Mouse (Mus musculus) neural tube, embryonic 11.5 days (tissue): ENCODE data around the gene 1700011L22Rik. TPM values are rescaled to one million over a fixed set of nuclear protein-coding genes. Genes with fewer than 3 reads are reported as not detected.

Source experiments
- ATAC-seq: fragments of 200-750 bp; cut with Nextera tagmentation; 2 replicates; pipeline ENCODE4 v1.8.0; 2017; ENCODE audit warnings: moderate number of reproducible peaks, mild to moderate bottlenecking, moderate TSS enrichment, moderate library complexity; ENCODE audit not compliant: insufficient read depth, low FRiP score, low TSS enrichment
- DNase-seq: peaks from one replicate; pipeline ENCODE4 v3.0.0-alpha.2; 2015; ENCODE audit warnings: low spot score
- H3K27ac ChIP-seq: fragments of 300-500 bp; sonication (generic); 2 replicates; pipeline ENCODE4 v1.5.1; 2014; ENCODE audit warnings: low read depth, mild to moderate bottlenecking, low read length
- H3K27me3 ChIP-seq: fragments of 300-500 bp; sonication (generic); 2 replicates; pipeline ENCODE4 v1.6.1; 2014; ENCODE audit warnings: mild to moderate bottlenecking, low read length, mixed read lengths; ENCODE audit not compliant: control insufficient read depth, insufficient read depth
- H3K36me3 ChIP-seq: fragments of 300-500 bp; sonication (generic); 2 replicates; pipeline ENCODE4 v1.6.1; 2014; ENCODE audit warnings: mild to moderate bottlenecking, low read length, moderate library complexity, mixed read lengths; ENCODE audit not compliant: control insufficient read depth, insufficient read depth
- H3K4me1 ChIP-seq: fragments of 300-500 bp; sonication (generic); 2 replicates; pipeline ENCODE4 v1.6.1; 2014; ENCODE audit warnings: low read length, mixed read lengths; ENCODE audit not compliant: control insufficient read depth, insufficient read depth
- H3K4me2 ChIP-seq: fragments of 300-500 bp; sonication (generic); 2 replicates; pipeline ENCODE4 v1.6.1; 2014; ENCODE audit warnings: low read depth, mild to moderate bottlenecking, moderate library complexity
- H3K4me3 ChIP-seq: fragments of 300-500 bp; sonication (generic); 2 replicates; pipeline ENCODE4 v1.5.1; 2014; ENCODE audit warnings: low read depth, low read length
- H3K9ac ChIP-seq: fragments of 300-500 bp; sonication (generic); 2 replicates; pipeline ENCODE4 v1.6.1; 2014; ENCODE audit warnings: mild to moderate bottlenecking, low read length
- H3K9me3 ChIP-seq: fragments of 300-500 bp; sonication (generic); 2 replicates; pipeline ENCODE4 v1.6.1; 2016; ENCODE audit warnings: low read length; ENCODE audit not compliant: control insufficient read depth
- WGBS: fragments of 180-500 bp; shearing (Covaris S2); extraction: QIAGEN DNeasy Blood & Tissue Kit; methylation state at CpG from one replicate; pipeline ENCODE4 v1.1.7; 2014; 5-methylcytosine and 5-hydroxymethylcytosine counted together
- polyA plus RNA-seq: library from polyadenylated mRNA; unstranded; fragments of >200 nt; fragmentation: Nextera tagmentation; extraction: Ambion mirVana; gene quantifications from 2 replicates; pipeline ENCODE4 v1.2.1, GENCODE M21; 2014

Gene 1700011L22Rik
- polyA plus RNA-seq = not detected in 2 replicates

DNA sequence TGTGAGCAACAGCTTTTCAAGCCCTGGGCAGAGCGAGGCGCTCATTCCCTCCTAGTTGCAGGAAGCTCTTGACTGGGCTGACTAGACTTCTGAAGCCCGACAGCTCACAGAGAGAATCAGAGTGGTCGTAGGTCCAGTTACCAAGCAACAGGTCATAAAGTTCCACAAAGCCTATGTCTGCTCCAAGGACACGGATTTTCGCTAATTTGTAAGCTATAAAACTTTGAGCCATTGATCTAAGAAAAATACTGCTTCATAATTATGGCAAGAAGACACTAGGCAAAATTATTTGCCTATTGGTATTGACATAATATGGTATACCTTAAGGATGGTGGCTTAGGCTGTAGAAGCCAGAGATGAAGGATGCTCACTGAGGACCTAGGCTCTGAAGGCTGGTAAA, at the start of gene 1700011L22Rik:
TSS of gene 1700011L22Rik (minus strand) at position 101 of the 400 bp plus-strand sequence.
- Histone ChIP-seq H3K27ac (no peak within 1 kb of the TSS), H3K4me1 (no peaks in the 10 kb centered on the region), H3K27me3 (no peaks in the 10 kb centered on the region), H3K4me2 (no peak within 1 kb of the TSS), H3K9ac (no peak within 1 kb of the TSS), H3K4me3 (no peak within 1 kb of the TSS), H3K36me3 (no peaks in the 10 kb centered on the region), H3K9me3 (no peaks in the 10 kb centered on the region)
- 60% methylated on average over 6 of the region's 6 CpGs for WGBS
- ATAC-seq (no peak), DNase-seq (no peak)

DNA sequence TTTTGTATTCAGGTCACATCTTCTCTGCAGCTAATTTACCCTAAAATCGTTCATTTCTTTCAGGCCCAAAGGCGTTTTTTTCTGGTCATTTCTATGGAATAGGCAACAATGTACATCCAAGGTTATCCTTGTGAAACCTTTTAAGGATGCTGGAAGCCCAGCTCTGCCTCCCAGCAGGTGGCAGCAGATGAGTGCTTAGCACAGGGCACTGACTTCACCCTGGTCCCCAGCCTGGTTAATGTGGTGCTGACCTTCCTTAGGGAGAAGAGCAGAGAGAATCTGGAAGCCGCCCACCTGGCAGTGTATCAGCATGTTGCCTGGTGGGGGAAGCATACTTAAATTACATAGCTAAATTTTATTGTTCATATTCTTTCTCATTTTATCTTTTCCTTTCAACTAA, 49.4 kb upstream of the 1700011L22Rik start:
- Histone ChIP-seq H3K9ac (no peak overlapping the region), H3K4me1 (peaks cover 10% of the 10 kb centered on the region; the same call in 1 of the 2 replicates), H3K4me3 (no peak overlapping the region), H3K9me3 (no peaks in the 10 kb centered on the region), H3K36me3 (no peaks in the 10 kb centered on the region), H3K27ac (no peak overlapping the region), H3K27me3 (no peaks in the 10 kb centered on the region), H3K4me2 (no peak overlapping the region)
- ATAC-seq (no peak), DNase-seq (peak; percentile 66)
- WGBS = 55% methylated on average over 3 of the region's 3 CpGs

DNA sequence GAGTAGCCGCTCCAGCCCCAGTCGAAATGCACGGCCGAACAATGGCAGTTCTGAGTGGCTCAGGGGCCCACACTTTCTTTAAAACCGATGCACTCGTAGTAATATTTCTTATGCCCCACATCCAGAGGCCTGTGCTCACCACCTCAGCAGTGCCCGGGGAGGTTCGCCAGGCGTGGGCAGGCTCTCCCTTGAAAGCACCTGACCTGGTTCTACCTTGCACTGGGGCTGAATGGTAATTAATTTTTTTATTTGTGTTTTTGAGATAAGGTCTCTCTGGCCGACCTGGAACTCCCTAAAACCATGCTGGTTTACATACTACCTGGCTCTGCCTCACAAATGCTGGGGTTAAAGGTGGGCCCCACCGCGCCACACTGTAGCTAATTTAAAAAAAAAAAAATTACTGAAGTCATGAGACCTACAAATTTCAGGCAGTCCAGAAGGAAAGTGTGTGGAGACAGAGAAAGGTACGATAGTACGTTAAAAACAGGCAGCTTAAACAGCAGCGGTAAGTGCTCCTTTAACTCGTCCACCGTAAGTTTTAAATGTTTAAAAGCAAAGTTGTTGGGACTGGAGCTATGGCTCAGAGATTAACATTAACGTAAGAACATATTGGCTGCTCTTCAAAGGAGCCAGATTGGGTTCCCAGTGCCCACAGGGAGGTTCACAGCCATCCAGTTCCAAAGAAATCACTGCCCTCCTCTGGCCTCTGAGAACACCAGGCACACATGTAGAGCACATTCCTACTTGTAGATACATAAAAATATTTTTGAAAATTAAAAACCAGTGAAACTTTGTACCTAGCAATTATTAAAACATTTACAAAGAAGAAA, 47.1 kb upstream of the 1700011L22Rik start:
- Histone ChIP-seq H3K27me3 (no peaks in the 10 kb centered on the region), H3K27ac (peak overlapping the region; percentile 96), H3K36me3 (no peaks in the 10 kb centered on the region), H3K4me2 (peak overlapping the region; percentile 79), H3K9me3 (no peaks in the 10 kb centered on the region), H3K4me1 (peaks cover 10% of the 10 kb centered on the region; the same call in 1 of the 2 replicates), H3K4me3 (peak overlapping the region; percentile 55), H3K9ac (peak overlapping the region; percentile 86)
- ATAC-seq (no peak; the same call in none of the 2 replicates), DNase-seq (no peak)
- 16% methylated on average over 18 of the region's 18 CpGs for WGBS

DNA sequence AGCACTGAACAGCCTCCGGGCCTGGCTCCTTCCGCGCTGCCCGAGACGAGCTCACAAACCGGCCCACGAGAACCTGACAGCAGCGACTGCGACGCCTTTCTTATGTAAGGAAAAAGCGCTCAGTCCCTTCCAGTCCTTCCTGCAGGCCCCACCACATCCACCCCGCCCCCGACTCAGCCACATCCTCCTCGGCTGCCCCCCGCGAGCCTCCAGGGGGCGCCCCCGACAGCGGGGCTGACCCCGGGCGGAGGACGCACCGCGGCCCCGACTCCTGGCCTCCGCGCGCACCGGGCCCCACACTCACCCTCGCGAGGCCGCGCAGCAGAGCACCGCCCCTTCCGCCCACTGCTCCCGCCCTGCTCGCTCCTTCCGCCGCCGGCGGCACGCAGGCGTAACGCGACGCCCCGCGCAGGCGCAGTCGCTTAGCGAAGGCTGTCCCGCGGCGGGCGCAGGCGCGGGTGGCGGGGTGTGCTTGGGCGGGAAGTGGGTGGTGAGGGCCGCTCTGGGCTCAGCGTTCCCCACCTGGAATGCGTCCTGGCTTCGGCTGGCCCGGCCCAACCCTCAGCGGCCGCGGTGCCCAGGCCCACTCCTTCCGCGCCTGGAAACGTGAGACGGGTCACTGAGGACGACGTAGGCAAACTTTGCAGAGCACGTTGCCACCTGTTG, 46.4 kb upstream of the 1700011L22Rik start, which contains the start of gene Mmaa:
TSS of gene Mmaa (minus strand) at position 328 of the 666 bp plus-strand sequence.
- under 1% methylated on average over 47 of the region's 74 CpGs for WGBS

DNA sequence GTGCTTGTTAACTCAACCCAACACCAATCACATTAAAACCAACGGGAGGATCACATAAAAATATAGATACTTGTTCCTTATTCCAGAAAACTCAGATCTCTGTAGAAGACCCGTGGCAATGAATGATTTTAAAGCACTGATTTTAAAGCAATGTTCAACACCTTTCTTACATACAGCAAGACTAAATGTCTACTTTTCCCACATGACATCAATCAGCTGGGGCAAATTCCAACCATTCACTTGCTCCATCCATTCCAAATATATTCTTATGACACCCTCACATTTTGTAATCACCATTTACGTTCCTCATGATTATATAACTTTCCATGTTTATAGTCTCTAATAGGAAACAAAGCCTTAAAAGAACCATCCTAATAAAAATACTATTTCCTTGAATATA, 45.5 kb upstream of the 1700011L22Rik start:
- Histone ChIP-seq H3K9me3 (no peaks in the 10 kb centered on the region), H3K4me2 (peak overlapping the region; percentile 79), H3K4me3 (peak overlapping the region; percentile 55), H3K9ac (peak overlapping the region; percentile 86; the same call in 1 of the 2 replicates), H3K27me3 (no peaks in the 10 kb centered on the region), H3K36me3 (no peaks in the 10 kb centered on the region), H3K4me1 (peaks cover 10% of the 10 kb centered on the region; the same call in 1 of the 2 replicates), H3K27ac (no peak overlapping the region)
- ATAC-seq (no peak), DNase-seq (no peak)
- 69% methylated on average over 3 of the region's 3 CpGs for WGBS

More for the DNA sequence above, 46.4 kb upstream of the 1700011L22Rik start, which contains the start of gene Mmaa:
- Histone ChIP-seq H3K4me3 (peak within 1 kb of the TSS; percentile 55), H3K27ac (peak within 1 kb of the TSS; percentile 96), H3K4me2 (peak within 1 kb of the TSS; percentile 79), H3K4me1 (peaks cover 10% of the 10 kb centered on the region; the same call in 1 of the 2 replicates), H3K36me3 (no peaks in the 10 kb centered on the region), H3K9ac (peak within 1 kb of the TSS; percentile 86), H3K9me3 (no peaks in the 10 kb centered on the region), H3K27me3 (no peaks in the 10 kb centered on the region)
- peak; percentile 100 for DNase-seq
- ATAC-seq = peak; percentile 96

DNA sequence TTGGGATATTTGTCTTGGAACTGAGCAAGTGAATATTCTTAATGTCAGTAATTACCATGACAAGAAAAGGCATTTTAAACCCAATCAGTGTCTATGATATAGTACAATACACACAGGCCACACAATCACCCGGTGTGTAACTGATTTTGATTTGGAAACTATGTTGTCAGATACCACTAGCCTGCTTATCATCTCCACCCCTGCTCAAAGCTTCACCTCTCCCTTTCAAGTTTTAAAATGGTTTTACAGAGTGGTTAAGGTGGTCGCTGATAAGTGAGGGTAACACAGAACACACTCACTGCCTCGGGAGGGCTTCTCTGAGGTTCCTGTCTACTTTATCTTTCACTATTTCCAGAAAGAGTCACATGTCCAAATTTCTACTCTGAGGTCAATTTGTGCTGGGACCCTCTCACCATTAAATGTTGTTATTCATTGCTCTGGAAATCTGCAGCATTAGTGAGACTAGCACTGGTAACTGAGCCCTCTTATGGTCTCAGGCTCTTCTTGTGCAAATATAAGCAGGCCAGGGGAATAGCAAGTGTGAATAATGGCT, 44.4 kb upstream of the 1700011L22Rik start:
- ATAC-seq = no peak
- Histone ChIP-seq H3K4me3 (no peak overlapping the region), H3K4me1 (peaks cover 10% of the 10 kb centered on the region; the same call in 1 of the 2 replicates), H3K9ac (no peak overlapping the region), H3K4me2 (peak overlapping the region; percentile 79; the same call in 1 of the 2 replicates), H3K36me3 (no peaks in the 10 kb centered on the region), H3K9me3 (no peaks in the 10 kb centered on the region), H3K27ac (no peak overlapping the region), H3K27me3 (no peaks in the 10 kb centered on the region)
- 98% methylated on average over 3 of the region's 3 CpGs for WGBS
- DNase-seq = no peak

DNA sequence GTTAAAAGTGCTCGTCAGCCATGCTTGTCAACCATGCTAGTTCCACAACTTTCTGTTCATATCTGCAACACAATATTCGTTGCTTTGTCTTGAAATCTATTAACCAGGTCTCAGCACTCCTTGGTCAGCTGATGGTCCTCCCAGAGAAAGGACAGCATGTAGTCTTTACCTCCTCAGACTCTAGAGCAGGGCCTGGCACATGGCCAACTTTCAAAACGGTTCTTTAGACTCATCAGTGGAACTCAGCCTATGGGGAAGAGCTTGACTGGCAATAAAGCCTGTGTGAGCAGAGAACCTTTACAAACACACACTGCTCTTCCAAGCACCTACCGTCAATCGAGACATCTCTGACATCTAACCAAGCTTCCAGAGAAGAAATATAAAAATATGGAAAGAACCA, 41.2 kb upstream of the 1700011L22Rik start:
- no peak overlapping the region for H3K9ac ChIP-seq
- no peak for ATAC-seq
- H3K27ac ChIP-seq = no peak overlapping the region
- no peaks in the 10 kb centered on the region for H3K9me3 ChIP-seq
- H3K4me2 ChIP-seq = no peak overlapping the region
- no peak overlapping the region for H3K4me3 ChIP-seq
- H3K27me3 ChIP-seq = no peaks in the 10 kb centered on the region
- WGBS = 86% methylated on average over 5 of the region's 5 CpGs
- DNase-seq = no peak
- 0 out of 2 replicates have a peak, but pooled peaks cover 6% of the 10 kb centered on the region for H3K4me1 ChIP-seq
- no peaks in the 10 kb centered on the region for H3K36me3 ChIP-seq

DNA sequence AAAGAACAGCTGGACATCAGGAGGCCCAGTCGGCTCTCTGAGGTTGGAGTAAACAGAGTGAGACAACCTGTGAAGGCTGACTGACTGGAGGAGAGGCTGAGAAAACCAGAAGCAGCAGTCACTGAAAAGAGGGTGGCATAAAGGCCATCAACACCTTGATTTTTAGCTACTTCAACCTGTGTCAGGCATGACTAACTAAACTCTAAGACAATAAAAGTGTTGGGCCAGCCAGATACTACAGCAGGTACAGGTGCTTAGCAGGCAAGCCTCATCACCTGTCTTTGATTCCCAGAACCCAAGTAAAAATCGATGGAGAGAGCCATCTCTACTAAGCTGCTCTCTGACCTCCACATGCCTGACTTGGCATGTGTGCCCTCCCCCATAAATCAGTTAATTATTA, 40.3 kb upstream of the 1700011L22Rik start:
- no peak overlapping the region for H3K4me3 ChIP-seq
- no peak overlapping the region for H3K27ac ChIP-seq
- H3K9me3 ChIP-seq = no peaks in the 10 kb centered on the region
- no peak overlapping the region for H3K4me2 ChIP-seq
- no peak overlapping the region for H3K9ac ChIP-seq
- 73% methylated on average over 2 of the region's 2 CpGs for WGBS
- no peaks in the 10 kb centered on the region for H3K36me3 ChIP-seq
- DNase-seq = no peak
- no peak for ATAC-seq
- 0 out of 2 replicates have a peak, but pooled peaks cover 4% of the 10 kb centered on the region for H3K4me1 ChIP-seq
- H3K27me3 ChIP-seq = no peaks in the 10 kb centered on the region
